ENCODE assay signal across 17 mouse cellular contexts in genomic region chr6:134443198-134443904, GRCm38 (mm10). TPM values are rescaled to one million over a fixed set of nuclear protein-coding genes. Genes with fewer than 3 reads are reported as not detected.
A peak's percentile ranks its signal among the peaks of the same experiment; 100 is the strongest.
DNase-seq lines count a peak whose midpoint lies in the region; ATAC-seq lines count a peak whose summit lies in the region.
"Had no signal": no experiment of that assay in that cellular context is flagged by ENCODE, and none has a peak within 500 bp of the region (broad histone marks: within the 10 kb centered on the region; RNA-seq: fewer than 3 reads in every experiment).

No protein-coding gene starts in this region.

- intact Hi-C loops in left cerebral cortex, postnatal 25 days (cut with DNase I) = no loop called here

- peaks cover 8% of the 10 kb centered on the region for H3K36me3 ChIP-seq in liver, embryonic 11.5 days (ENCODE audit: control insufficient read depth, insufficient read depth, low read length)
- 0 out of 2 replicates have a peak, but pooled peaks cover 4% of the 10 kb centered on the region for H3K36me3 ChIP-seq in stomach, embryonic 15.5 days

- peaks cover 4% of the 10 kb centered on the region for H3K4me1 ChIP-seq in liver, embryonic 11.5 days (replicated peaks; ENCODE audit: control insufficient read depth, insufficient read depth, low read length)
- H3K4me1 ChIP-seq in stomach, embryonic 15.5 days = peaks cover 7% of the 10 kb centered on the region; the same call in 1 of the 2 replicates

- no peak for ATAC-seq in liver, embryonic 11.5 days (replicated peaks; ENCODE audit: low FRiP score)
- peak; percentile 82 for ATAC-seq in stomach, embryonic 15.5 days (ENCODE audit: insufficient read depth, low FRiP score, low read depth)
- ATAC-seq: forebrain, embryonic 16.5 days; midbrain, embryonic 15.5 days had no signal

- H3K27ac ChIP-seq in liver, embryonic 11.5 days (ENCODE audit: low read depth, low read length) = peak overlapping the region; percentile 39; the same call in 1 of the 2 replicates
- H3K27ac ChIP-seq in stomach, embryonic 15.5 days = peak overlapping the region; percentile 91
- H3K27ac ChIP-seq: midbrain, embryonic 15.5 days had no signal

- no peaks in the 10 kb centered on the region for H3K27me3 ChIP-seq in liver, embryonic 11.5 days (replicated peaks; ENCODE audit: control insufficient read depth, insufficient read depth, low read length)
- no peaks in the 10 kb centered on the region for H3K27me3 ChIP-seq in stomach, embryonic 15.5 days (replicated peaks)
- H3K27me3 ChIP-seq: midbrain, embryonic 15.5 days had no signal

- peak; percentile 60 to 73 for DNase-seq in lung, adult 18-20 months
- DNase-seq in lung, postnatal 14 days = no peak
- DNase-seq in kidney, adult 18-20 months = peak; percentile 53
- no peak for DNase-seq in liver, embryonic 11.5 days (ENCODE audit: low spot score)
- DNase-seq in right cerebral cortex, adult 18-20 months = no peak
- DNase-seq in left cerebral cortex, postnatal 25 days (ENCODE audit: low spot score in 2 of 2) = no peak
- no peak for DNase-seq in testis, postnatal 14 days (ENCODE audit: low spot score)
- DNase-seq: cerebellum, adult 18-20 months; heart, adult 18-20 months; heart, postnatal 4 days; right cerebral cortex, postnatal 4 days; thymus, adult 18-20 months had no signal

- no peak overlapping the region for H3K4me3 ChIP-seq in liver, embryonic 11.5 days (ENCODE audit: low read depth, low read length)
- no peak overlapping the region for H3K4me3 ChIP-seq in stomach, embryonic 15.5 days (replicated peaks)
- H3K4me3 ChIP-seq: midbrain, embryonic 15.5 days had no signal

- H3K4me2 ChIP-seq in liver, embryonic 11.5 days = no peak overlapping the region
- peak overlapping the region; percentile 25 for H3K4me2 ChIP-seq in stomach, embryonic 15.5 days
- H3K4me2 ChIP-seq: midbrain, embryonic 15.5 days had no signal

- 63% methylated on average over 9 of the region's 9 CpGs for WGBS in liver, embryonic 11.5 days
- 44% methylated on average over 9 of the region's 9 CpGs for WGBS in stomach, embryonic 15.5 days

- H3K9ac ChIP-seq in liver, embryonic 11.5 days (ENCODE audit: low read depth, low read length) = no peak overlapping the region
- H3K9ac ChIP-seq in stomach, embryonic 15.5 days = no peak overlapping the region
- H3K9ac ChIP-seq: midbrain, embryonic 15.5 days had no signal

- H3K9me3 ChIP-seq in liver, embryonic 11.5 days (ENCODE audit: control insufficient read depth, low read length) = no peaks in the 10 kb centered on the region
- H3K9me3 ChIP-seq in stomach, embryonic 15.5 days = no peaks in the 10 kb centered on the region
- H3K9me3 ChIP-seq: midbrain, embryonic 15.5 days had no signal

RNA-seq across cellular contexts. Expression of gene Bcl2l14, which starts 47.2 kb away (rescaled TPM):
- polyA plus RNA-seq in liver, embryonic 11.5 days (2014; fragmentation: Nextera tagmentation; extraction: Ambion mirVana) = 0.32 and 0.40 TPM in 2 replicates
- polyA plus RNA-seq in stomach, embryonic 15.5 days (2015; fragmentation: Nextera tagmentation; extraction: Ambion mirVana) = 12.0 and 13.1 TPM in 2 replicates
- not detected for total RNA-seq in left cerebral cortex, postnatal 25 days (2021)
- total RNA-seq: heart, adult 18-20 months; heart, postnatal 4 days; layer of hippocampus, postnatal 10 days had no signal
- polyA plus RNA-seq: C2C12; forebrain, embryonic 16.5 days had no signal

Comparison
In these comparisons a context has a peak if more than half of its experiments do, and no peak if none do; other contexts are left out.
1. DNase-seq: peak in lung, adult 18-20 months (2 of 2) and kidney, adult 18-20 months (single experiment); none in lung, postnatal 14 days (single experiment), liver, embryonic 11.5 days (single experiment), right cerebral cortex, adult 18-20 months (single experiment), left cerebral cortex, postnatal 25 days (0 of 2) and testis, postnatal 14 days (single experiment).